Mouse (Mus musculus): ENCODE data around the gene Olfr992. TPM values are rescaled to one million over a fixed set of nuclear protein-coding genes. Genes with fewer than 3 reads are reported as not detected.

The Olfr992 gene
- polyA plus RNA-seq (2012; rRNA removed), result not detected in 2 replicates

GRCm38 (mm10) chr2:85409369-85409768 is at the start of gene Olfr992:
Olfr992 (minus strand) TSS chr2:85409469.

DNA sequence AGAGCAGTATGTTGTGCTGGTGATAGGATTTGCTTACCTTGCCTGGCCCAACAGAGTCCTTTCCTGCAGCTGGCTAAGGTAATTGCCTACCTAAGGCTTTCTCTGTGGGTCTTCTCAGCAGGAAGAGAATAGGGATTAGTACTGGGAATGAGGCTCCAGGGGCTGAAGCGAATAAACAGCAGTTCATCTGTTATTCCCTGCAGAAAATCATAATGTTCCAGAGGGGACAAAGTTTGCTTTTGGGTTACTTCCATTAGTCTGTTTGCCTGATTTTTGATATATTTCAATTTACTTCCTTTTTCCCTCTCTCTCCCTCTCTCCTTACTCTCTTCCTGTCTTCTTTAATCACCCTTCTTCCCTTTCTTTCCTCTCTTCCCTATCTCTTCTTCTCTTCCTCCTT is 34.3 kb upstream of the Olfr992 start, which contains the start of gene Olfr995:
Gene Olfr995, minus strand, starts transcription at position 101 of the 400 bp plus-strand sequence.

DNA sequence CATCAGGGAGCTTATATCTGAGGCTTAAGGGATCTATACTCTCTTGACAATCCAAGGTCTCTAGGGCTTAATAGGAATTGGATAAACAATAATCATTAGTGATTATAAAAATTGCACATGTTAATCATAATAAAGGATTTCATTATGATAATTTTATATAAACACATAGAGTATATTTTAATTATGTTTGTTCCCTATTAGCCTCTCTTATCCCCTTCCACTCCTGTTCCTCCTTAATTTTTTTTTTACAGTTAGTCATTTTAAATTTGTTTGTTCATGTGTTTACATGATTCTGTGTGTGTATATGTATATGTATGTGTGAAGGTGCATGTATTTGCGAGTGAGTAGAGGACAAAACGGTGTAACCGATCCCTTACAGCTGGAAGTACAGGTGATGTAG is 27.1 kb upstream of the Olfr992 start, which contains the start of gene Olfr994:
Gene Olfr994, minus strand, starts transcription at position 101 of the 400 bp plus-strand sequence.

DNA sequence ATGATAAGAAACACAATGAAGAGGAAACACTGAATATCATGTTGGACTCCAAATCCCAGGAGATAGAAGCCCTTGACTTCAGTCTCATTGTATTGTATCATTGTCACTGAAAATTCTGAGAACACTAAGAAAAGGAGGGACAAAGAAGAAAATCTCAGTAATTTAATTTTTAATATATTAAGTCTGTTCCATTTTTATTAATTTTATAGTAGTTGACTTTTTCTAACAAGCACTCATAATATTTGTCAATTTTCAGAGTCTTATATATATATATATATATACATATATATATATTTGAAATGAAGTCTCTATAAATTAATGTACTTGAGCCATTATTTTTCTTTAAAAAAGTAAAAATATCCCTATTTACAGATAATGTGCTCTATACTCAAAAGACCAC is 5.5 kb upstream of the Olfr992 start, which contains the start of gene Olfr993:
Gene Olfr993, minus strand, starts transcription at position 101 of the 400 bp plus-strand sequence.

GRCm38 (mm10) chr2:85363127-85363526 is 46.1 kb downstream of the Olfr992 start, which contains the start of gene Olfr988:
Olfr988 (minus strand) TSS chr2:85363227.

Other genes with a start within 250 kb of the Olfr992 start
- gene Lrrc55, start 212.3 kb downstream of the Olfr992 start, polyA plus RNA-seq (2012; rRNA removed), result 0.06 and 0.09 TPM in 2 replicates
- gene Olfr987, start 70.2 kb downstream of the Olfr992 start, polyA plus RNA-seq (2012; rRNA removed), result not detected in 2 replicates
- gene Olfr988, start 46.2 kb downstream of the Olfr992 start, polyA plus RNA-seq (2012; rRNA removed), result not detected in 2 replicates
- not detected in 2 replicates for gene Olfr993, start 5.4 kb upstream of the Olfr992 start, polyA plus RNA-seq (2012; rRNA removed)
- not detected in 2 replicates for gene Olfr994, start 27.0 kb upstream of the Olfr992 start, polyA plus RNA-seq (2012; rRNA removed)
- not detected in 2 replicates for gene Olfr995, start 34.2 kb upstream of the Olfr992 start, polyA plus RNA-seq (2012; rRNA removed)
- not detected in 2 replicates for gene 4833423E24Rik, start 109.6 kb upstream of the Olfr992 start, polyA plus RNA-seq (2012; rRNA removed)
- not detected in 2 replicates for gene Olfr996, start 169.7 kb upstream of the Olfr992 start, polyA plus RNA-seq (2012; rRNA removed)
- not detected in 2 replicates for gene Olfr998, start 179.5 kb upstream of the Olfr992 start, polyA plus RNA-seq (2012; rRNA removed)
- gene Olfr1000, start 202.4 kb upstream of the Olfr992 start, polyA plus RNA-seq (2012; rRNA removed), result not detected in 2 replicates
- not detected in 2 replicates for gene Olfr1002, start 241.2 kb upstream of the Olfr992 start, polyA plus RNA-seq (2012; rRNA removed)

All from liver, embryonic 14 days (tissue).